Mouse (Mus musculus) thymus, adult 2 months (tissue): ENCODE data around the gene Wdr13.

Experiments used
- CTCF ChIP-seq: fragments of 200-500 bp; IDR thresholded peaks from 2 replicates; pipeline ENCODE4 v1.5.1; 2012; ENCODE audit warnings: mild to moderate bottlenecking, control low read depth, low read length, moderate library complexity, borderline replicate concordance; ENCODE audit not compliant: control insufficient read depth, poor library complexity, insufficient read depth; ENCODE audit errors: extremely low read depth
- POLR2A ChIP-seq: fragments of 200-500 bp; IDR thresholded peaks from 2 replicates; pipeline ENCODE4 v1.6.1; 2012; ENCODE audit warnings: mild to moderate bottlenecking, low read length, control low read depth, moderate library complexity; ENCODE audit not compliant: control insufficient read depth, poor library complexity, insufficient read depth; ENCODE audit errors: extremely low read depth

DNA sequence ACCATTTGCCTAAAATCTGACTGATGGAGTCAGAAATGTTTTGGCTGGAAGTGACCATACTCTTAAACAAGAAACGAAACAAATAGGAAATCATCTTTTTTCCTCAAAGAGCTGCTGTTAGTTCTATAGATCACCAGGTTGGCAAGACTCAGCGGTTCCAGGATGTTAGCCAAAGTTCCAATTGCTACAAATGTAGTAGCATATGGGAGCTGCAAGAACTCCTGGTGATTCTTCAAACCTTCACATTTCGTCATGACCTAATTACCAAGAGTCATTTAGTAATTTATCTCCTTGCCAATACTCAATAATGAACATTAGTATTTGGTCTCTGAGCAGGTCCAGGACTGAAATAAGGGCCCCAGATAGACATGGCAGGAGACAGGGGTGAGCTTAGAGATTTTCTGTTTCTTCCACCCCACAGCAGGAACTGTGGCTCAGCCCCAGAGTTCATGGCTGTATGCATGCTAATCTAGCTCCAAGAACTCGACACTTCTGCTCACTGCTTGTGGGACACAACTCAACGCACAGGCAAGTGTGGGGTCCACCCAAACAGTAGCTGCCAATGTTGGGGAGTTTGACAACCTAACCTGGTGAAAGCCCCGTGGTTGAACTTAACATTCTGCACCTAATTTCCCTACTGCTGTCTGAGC, 8.7 kb downstream of the Wdr13 start:
- TF ChIP-seq CTCF (no peak), POLR2A (no peak)
